Mouse (Mus musculus): Measurements from ENCODE around the gene Ankrd54. TPM values are rescaled to one million over a fixed set of nuclear protein-coding genes. Genes with fewer than 3 reads are reported as not detected.

The Ankrd54 gene
- total RNA-seq (2021) = 10 to 100 TPM; 17.9 to 20.1 TPM

DNA sequence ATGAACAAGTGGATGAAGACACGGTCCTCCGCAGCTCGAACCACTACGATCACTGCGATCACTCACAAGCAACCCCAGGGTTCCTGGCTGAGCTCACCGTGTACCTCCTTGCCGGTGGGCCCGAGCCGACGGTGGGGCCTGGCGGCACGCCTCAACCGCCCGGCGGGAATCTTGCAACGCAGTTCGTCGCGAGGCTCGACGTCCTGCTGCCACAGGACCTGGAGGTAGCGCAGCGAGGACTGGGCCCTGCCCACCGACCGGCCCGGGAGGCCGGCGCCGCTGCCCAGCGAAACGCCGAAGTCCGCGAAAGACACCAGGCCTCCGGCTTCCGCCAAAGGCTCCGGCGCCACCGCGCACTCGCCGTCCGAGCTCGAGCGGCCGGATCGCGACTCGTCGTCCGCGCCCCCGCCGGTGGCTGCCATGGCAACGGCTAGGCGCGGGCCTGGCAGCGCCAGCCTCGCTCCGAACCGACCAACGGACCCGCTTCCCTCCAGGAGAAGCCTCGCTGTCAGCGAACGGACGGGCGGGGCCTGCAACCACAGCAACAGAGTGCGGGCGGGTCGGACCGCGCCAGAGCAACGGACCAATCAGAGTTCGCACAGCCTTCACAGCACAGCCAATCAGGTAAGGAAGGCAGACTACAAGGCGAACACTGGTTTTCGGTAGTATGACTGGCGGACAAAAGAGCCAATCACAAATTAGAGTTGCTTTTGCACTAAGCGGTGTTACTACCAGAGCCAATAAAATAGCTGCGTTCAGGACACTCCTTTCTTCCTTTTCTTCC, at the start of gene Ankrd54:
Gene Ankrd54, minus strand, starts transcription at position 518 of the 784 bp plus-strand sequence.
- DNase-seq (ENCODE audit: extremely low spot score in 1 of 2, low spot score in 2 of 2) = peak; percentile 99 to 100
- intact Hi-C loops (cut with DNase I) = no loop called here

DNA sequence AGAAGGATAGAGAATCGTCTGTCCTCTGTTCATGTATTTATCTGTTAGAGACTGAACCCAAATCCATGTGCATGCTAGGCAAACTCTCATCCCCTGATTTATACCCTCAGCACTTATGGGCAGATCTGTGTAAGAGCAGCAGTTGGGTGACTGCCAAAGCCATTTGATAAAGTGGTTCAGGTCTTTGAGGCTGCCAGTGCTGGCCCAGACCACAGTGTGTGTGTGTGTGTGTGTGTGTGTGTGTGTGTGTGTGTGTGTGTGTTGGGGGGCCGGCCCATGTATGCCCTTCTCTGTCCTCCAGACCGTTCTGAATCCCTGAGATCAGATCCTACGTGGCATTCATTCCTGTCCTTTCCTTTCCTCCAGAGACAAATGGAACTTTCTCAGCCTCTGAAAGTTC, 49.1 kb upstream of the Ankrd54 start:
- intact Hi-C loops (cut with DNase I) = no loop called here

DNA sequence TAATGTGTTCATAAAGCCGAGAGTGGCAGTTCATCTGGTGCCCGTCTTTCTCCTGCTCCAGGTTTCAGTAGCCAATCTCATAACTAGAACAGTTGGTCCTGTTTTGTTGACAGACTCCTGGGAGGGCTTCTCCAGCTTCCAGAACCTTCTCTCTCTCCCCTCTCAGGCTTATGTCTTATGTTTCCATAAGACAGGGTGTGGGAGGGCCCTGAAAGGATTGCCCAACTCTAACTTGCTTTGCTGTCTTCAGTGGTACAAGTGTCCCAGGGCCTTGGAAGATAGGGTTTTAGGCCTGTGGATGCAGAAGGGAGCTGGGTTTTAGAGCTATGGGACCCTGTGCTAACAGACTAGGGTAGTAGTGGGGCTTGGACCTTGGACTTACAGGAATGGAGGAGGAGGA, 47.8 kb upstream of the Ankrd54 start:
- no peak for DNase-seq (ENCODE audit: extremely low spot score in 1 of 2, low spot score in 2 of 2)
- intact Hi-C loops (cut with DNase I) = no loop called here

More for the DNA sequence above, 49.1 kb upstream of the Ankrd54 start:
- DNase-seq (ENCODE audit: extremely low spot score in 1 of 2, low spot score in 2 of 2) = no peak

DNA sequence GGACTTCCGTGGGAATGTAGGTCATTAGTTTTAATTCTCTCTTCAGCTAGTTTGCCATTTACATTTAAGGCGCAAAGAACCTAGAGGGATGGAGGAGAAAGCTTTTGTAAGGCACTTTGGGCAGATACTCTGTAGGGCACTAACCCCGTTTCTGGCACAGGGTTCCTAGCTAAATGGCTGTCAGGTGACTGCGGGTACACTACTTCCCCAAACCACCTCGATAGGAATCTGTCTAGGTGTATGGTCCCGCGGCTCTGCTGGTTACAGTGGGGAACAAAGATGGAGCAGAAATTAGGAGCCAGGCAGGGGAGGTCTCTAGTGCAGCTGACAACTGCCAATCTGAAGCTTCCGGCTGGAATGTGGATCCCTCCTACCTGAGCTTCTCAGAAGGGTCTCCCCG, 47.3 kb upstream of the Ankrd54 start:
- intact Hi-C loops (cut with DNase I) = no loop called here
- DNase-seq (ENCODE audit: extremely low spot score in 1 of 2, low spot score in 2 of 2) = no peak

DNA sequence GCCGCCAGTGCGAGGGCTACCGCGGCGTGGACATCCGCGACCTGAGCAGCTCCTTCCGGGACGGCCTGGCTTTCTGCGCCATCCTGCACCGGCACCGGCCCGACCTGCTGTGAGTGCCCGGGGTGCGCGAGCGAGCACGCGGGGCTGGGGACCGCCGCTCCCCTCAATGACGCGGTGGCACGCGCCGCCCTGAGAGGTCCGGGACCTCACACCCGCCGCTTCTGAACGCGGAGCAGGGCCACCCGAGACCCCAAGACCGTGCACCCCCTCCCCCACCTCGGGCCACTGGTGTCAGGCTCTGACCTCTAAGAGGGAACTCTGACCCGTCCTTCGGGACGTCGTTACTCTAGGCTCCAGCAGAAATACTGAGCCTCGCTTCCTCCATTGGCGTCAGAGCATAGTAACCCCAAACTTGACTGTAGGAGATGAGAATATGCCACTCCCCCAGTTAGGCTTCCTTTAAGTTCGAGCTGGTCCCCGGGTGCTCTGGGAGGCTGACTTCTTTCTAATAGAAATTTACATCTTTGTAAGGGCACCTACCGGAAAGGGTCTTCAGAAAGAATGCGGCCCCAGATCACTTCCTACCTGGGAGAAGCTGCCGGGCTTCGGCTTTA, 46.7 kb upstream of the Ankrd54 start:
- peak in 1 of 2 experiments; percentile 66 for DNase-seq (ENCODE audit: extremely low spot score in 1 of 2, low spot score in 2 of 2)
- intact Hi-C loops (cut with DNase I) = no loop called here

DNA sequence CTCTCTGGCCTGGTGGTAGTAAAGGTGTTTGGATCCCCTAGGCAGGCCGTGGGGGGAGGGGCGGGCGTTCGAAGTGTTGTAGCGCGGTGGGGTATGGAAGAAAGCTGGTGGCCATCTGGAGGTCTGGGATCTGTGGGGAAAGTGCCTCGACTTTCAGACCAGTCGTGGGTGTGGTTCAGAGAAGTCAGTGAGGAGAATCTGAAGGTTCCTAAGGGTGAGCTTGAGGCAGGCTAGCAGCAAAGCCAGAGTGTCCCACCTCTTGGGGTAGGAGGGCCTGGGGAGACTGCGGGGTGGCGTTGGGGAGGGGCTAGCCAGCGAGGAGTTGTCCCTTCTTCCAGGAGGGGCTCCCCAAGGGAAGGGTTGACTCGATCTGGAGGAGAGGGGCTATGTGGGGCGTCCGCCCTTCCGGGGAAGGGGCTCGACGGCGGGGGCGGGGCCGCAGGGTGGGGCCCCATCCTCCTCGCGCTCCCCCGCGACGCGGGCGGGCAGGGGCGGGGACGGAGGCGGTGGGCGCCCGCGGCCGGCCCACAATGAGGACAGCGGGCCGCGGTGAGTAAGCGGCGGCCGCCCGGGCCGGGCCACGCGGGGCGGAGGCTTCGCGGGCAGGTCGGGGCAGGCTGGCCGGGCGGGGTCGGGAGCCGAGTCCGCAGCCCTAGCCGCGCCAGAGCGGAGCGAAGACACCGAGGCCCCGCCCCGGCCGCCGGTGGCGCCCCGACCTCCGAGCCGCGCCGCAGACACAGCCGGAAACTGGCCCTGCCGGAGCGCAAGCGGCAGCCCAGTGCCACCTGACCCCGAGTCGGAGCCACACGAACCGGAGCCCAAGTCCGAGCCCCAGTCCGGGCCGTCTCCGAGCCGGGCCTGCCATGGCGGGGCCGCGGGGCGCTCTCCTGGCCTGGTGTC, 46.0 kb upstream of the Ankrd54 start, which contains the start of gene Micall1:
Gene Micall1, plus strand, starts transcription at position 478 of the 900 bp plus-strand sequence.
- intact Hi-C loops (cut with DNase I) = no loop called here

DNA sequence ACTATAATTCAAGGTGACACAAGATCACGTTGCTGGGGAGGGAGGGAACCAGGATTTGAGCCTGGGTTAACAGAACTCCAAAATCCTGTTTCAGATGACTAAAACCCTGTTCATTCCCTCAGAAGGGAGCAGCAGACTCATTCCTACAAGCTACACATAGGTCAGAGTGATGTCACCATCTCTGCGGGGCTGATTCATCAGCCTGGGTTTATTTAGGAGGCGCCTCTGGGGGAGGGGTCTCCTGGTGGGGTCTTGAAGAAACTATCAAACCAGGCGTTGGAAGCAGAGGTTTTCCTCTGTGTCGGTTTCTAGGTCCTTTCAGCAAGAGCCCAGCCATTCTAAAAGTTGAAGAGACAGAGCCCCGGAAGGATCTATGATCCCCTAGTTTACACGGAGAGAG, 45.3 kb upstream of the Ankrd54 start:
- intact Hi-C loops (cut with DNase I) = no loop called here
- no peak for DNase-seq (ENCODE audit: extremely low spot score in 1 of 2, low spot score in 2 of 2)

More for the DNA sequence above, 46.0 kb upstream of the Ankrd54 start, which contains the start of gene Micall1:
- DNase-seq (ENCODE audit: extremely low spot score in 1 of 2, low spot score in 2 of 2) = peak in 1 of 2 experiments; percentile 83

DNA sequence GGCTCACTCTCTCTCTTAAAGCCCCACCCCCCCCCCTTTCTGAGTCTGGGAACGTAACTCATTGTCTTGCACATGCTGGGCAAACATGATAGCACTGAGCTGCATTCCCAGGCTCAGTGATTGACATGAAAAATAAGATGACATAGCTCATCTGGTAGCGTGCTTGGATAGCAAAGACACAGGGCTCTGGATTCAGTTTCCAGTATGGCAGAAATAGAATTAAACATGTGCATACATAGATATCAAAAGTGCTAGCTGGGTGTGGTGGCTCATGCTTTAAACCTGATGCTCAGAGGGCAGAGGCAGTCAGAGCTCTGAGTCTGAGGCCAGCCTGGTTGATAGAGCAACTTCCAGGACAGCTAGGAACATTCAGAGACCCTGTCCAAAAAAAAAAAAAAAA, 43.1 kb upstream of the Ankrd54 start:
- intact Hi-C loops (cut with DNase I) = no loop called here
- DNase-seq (ENCODE audit: extremely low spot score in 1 of 2, low spot score in 2 of 2) = no peak

DNA sequence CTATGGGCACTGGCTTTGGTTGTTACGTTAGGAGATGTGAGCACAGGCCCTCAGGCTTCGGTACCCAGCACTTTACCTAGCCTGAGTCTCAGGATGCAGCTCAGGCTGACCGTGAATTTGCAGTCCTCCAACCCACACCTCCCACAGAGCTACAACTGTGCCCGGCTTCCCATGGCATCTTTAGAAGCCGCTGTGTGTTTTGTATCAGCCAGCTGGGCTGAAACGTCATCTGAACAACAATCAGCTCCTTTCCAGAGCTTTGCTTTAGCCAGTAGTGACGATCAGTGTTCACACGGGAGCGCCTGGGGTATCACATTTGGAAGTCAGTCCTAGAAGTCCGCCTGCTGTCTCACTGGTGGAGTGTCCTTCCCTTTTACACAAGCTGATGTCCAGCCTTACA, 40.6 kb upstream of the Ankrd54 start:
- intact Hi-C loops (cut with DNase I) = no loop called here
- no peak for DNase-seq (ENCODE audit: extremely low spot score in 1 of 2, low spot score in 2 of 2)

DNA sequence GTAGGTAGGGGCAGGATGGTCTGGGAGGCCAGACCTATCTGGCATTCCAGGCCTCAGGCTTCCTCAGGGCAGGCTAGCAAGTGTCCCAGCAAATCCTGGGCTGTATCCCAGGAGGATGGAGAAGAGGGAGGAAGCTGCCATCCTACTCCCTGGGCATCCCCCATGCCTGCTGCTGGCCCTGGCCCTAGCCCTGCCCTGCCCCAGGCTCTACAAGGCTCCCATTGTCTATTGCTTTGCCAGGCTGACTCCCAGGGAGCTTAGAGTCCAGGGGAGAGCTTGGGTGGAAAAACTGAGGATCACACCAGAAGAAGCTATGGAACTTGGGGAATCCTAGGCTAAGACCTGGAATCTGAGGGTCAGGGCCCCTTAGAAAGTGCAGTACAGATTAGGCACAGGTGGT, 38.8 kb upstream of the Ankrd54 start:
- DNase-seq (ENCODE audit: extremely low spot score in 1 of 2, low spot score in 2 of 2) = no peak
- intact Hi-C loops (cut with DNase I) = no loop called here

DNA sequence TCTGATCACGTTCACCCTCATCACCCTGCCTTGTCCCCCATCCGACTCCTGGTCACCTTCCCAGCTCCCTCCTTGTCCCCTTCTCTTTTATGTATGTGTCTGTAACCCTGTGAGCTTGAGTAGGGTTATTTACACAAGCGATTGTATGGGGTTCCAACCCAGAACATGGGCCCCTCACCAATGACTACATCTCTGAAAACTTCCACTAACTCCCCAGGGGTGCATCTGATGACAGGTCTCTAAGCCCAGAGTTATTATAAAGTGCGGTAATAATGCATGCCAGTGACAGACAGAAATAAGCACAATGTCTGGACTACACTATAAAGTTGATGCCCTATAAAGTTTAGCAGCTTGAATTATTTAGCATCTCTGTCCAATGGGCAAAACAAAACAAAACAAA, 37.7 kb upstream of the Ankrd54 start:
- no peak for DNase-seq (ENCODE audit: extremely low spot score in 1 of 2, low spot score in 2 of 2)
- intact Hi-C loops (cut with DNase I) = no loop called here

DNA sequence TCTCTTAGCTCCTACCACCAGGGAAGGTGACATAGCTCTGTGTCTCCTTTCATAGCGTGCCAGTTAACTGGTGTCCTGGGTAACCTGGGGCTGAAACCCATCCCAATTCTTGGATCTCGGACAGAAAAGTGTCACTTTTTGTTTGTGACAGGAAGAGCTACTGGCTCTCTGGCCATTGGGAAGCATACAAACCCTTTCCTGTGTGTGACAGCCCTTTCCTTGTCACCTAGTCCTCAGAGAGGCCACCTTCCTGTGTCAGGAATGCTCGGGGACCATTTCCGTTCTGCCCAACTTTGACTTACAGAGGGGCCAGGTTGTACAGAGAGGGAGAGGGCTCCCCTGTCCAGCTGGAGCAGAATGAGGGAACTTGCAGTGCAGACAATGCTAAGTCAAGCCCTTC, 36.8 kb upstream of the Ankrd54 start:
- intact Hi-C loops (cut with DNase I) = loop anchor here (5.0 kb wide), 1 partner anchor 43 kb away; the partner anchor contains the start of genes 1700088E04Rik and Polr2f
- DNase-seq (ENCODE audit: extremely low spot score in 1 of 2, low spot score in 2 of 2) = no peak

DNA sequence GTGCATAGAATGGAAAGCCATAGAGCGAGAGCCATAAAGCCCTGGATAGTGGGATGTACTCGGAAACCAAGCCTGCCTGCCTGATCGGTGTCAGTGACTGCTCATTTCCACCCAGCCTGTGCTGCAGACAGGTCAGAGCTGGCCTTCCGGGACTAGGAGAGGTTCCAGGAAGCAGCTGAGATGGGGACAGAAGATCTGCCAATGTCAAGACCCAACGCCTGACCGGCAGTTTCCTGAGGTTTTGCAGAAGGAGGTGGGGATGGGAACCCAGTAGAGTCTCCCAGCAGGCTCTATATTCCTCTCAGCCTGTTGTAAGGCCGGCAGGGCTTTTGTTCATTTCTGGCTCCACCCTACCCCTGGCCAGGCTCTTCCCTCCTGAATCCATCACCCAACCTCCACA, 36.2 kb upstream of the Ankrd54 start:
- intact Hi-C loops (cut with DNase I) = loop anchor here (5.0 kb wide), 1 partner anchor 43 kb away; the partner anchor contains the start of genes 1700088E04Rik and Polr2f
- DNase-seq (ENCODE audit: extremely low spot score in 1 of 2, low spot score in 2 of 2) = peak in 1 of 2 experiments; percentile 66

DNA sequence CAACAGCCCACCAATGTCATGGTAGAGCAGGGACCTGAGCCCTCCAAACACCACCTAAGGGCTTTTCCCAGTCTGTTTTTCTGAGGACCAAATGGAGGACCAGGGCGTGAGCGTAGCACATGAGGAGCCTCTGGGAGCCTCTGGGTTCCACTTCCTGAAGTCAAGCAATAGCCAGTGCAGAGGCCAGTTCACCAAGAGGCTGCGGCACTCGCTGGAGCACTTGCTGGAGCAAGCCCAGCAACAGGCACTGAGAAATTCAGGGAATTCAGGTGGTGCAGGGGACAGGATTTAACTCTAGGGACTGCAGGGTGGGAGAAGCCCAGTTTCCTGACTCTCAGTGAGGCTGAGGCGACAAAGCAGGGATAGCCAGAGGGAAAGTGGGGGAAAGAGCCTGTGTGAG, 35.5 kb upstream of the Ankrd54 start:
- no peak for DNase-seq (ENCODE audit: extremely low spot score in 1 of 2, low spot score in 2 of 2)
- intact Hi-C loops (cut with DNase I) = loop anchor here (5.0 kb wide), 1 partner anchor 44 kb away; the partner anchor contains the start of genes 1700088E04Rik and Polr2f

DNA sequence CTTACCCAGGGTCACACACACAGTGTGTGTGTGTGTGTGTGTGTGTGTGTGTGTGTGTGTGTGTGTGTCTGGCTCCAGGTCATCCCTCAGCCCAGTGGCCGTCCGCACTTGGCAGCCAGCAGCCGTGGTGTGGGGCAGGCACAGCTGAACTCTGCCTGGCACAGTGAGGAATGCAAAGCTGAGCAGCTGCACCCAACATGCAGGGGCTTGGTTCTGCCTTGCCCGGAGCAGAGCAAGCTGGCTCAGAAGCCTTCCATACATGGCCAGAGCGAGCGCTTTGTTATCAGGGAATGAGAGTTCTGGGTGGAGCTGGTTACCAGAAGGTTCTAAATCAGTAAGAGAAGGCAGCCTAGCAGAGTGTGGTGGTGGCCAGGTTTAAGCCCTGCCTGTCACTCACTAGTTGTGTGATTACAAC, 34.9 kb upstream of the Ankrd54 start:
- intact Hi-C loops (cut with DNase I) = loop anchor here (5.0 kb wide), 1 partner anchor 45 kb away; the partner anchor contains the start of genes 1700088E04Rik and Polr2f
- peak in 1 of 2 experiments; percentile 69 for DNase-seq (ENCODE audit: extremely low spot score in 1 of 2, low spot score in 2 of 2)

DNA sequence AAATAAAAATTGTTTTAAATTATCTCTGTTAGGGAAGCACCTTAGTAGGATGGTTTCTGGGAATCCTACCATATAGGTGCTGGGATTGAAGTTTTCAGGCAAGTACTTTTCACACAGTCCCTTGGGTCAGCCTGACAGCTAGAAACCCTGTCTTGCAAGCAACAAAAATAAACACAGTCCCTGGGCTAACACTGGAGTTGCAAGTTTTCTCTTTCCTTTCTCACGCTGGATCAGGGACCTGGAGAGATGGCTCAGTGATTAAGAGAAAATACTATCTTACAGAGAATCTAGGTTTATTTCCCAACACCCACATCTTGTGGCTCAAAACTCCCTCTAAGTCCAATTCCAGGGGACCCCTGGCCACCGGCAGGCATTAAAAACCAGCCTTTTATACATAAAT, 34.4 kb upstream of the Ankrd54 start:
- no peak for DNase-seq (ENCODE audit: extremely low spot score in 1 of 2, low spot score in 2 of 2)
- intact Hi-C loops (cut with DNase I) = loop anchor here (5.0 kb wide), 1 partner anchor 45 kb away; the partner anchor contains the start of genes 1700088E04Rik and Polr2f

DNA sequence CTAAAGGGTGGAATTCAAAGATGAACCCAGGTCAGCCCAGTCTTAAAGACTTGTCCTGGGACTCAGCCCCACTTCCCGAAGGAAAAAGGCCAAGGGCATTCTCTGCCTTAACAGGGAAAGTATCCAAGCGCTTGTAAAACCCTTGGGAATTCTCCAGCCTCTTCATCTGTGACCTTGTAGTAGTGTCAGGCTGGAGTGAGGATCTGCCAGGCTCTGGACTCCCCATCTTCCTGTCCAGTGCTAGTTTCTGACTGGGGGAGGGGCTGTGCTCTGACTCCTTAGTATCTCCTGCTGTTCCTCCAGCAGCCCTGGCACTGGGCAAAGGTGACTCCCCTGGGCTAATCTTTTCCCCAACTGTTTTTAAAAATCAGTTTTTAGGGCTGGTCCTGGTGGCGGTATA, 33.9 kb upstream of the Ankrd54 start:
- DNase-seq (ENCODE audit: extremely low spot score in 1 of 2, low spot score in 2 of 2) = peak in 1 of 2 experiments; percentile 54
- intact Hi-C loops (cut with DNase I) = loop anchor here (5.0 kb wide), 1 partner anchor 46 kb away; the partner anchor contains the start of genes 1700088E04Rik and Polr2f

DNA sequence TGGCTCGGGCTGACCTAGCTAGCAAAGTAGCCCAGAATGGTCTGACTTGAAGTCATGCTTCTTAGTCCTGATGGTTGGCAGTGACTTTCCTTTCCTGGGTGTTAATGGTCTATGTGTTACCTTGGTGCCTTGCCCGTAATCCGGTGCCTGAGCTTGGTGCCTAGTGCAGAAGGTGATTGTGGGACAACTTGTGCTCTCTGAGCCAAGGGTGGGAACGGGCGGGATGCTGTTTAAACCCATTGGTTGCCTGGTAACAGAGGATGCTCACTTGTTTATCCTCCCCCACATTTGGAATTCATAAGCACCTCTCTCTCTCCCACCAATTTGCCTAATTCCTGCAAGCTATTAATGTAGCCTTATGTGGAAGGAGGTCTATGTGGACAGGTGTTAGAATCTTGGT, 32.8 kb upstream of the Ankrd54 start:
- intact Hi-C loops (cut with DNase I) = loop anchor here (5.0 kb wide), 1 partner anchor 47 kb away; the partner anchor contains the start of genes 1700088E04Rik and Polr2f
- no peak for DNase-seq (ENCODE audit: extremely low spot score in 1 of 2, low spot score in 2 of 2)
